Mouse (Mus musculus) testis, adult 2 months (tissue): ENCODE results near the gene Csrnp3.

Experiments used
- CTCF ChIP-seq: fragments of 200-500 bp; IDR thresholded peaks from 2 replicates; pipeline ENCODE4 v1.5.1; 2012; ENCODE audit warnings: low read depth, mild to moderate bottlenecking, inconsistent platforms, low read length, moderate library complexity; ENCODE audit not compliant: control insufficient read depth, insufficient read depth, insufficient replicate concordance
- POLR2A ChIP-seq: fragments of 200-500 bp; IDR thresholded peaks from 2 replicates; pipeline ENCODE4 v1.6.1; 2012; ENCODE audit warnings: low read depth, mild to moderate bottlenecking, inconsistent platforms, low read length, moderate library complexity; ENCODE audit not compliant: control insufficient read depth

GRCm38 (mm10) chr2:66034907-66035679 is 189.5 kb downstream of the Csrnp3 start:
- TF ChIP-seq CTCF = no peak
- no peak for TF ChIP-seq POLR2A
